Mouse (Mus musculus): Measurements from ENCODE around the gene Anks3. TPM values are rescaled to one million over a fixed set of nuclear protein-coding genes. Genes with fewer than 3 reads are reported as not detected.
A peak's percentile ranks its signal among the peaks of the same experiment; 100 is the strongest.

Anks3 gene
- polyA plus RNA-seq, 1 experiment from 2014 or later, result 64.0 TPM

DNA sequence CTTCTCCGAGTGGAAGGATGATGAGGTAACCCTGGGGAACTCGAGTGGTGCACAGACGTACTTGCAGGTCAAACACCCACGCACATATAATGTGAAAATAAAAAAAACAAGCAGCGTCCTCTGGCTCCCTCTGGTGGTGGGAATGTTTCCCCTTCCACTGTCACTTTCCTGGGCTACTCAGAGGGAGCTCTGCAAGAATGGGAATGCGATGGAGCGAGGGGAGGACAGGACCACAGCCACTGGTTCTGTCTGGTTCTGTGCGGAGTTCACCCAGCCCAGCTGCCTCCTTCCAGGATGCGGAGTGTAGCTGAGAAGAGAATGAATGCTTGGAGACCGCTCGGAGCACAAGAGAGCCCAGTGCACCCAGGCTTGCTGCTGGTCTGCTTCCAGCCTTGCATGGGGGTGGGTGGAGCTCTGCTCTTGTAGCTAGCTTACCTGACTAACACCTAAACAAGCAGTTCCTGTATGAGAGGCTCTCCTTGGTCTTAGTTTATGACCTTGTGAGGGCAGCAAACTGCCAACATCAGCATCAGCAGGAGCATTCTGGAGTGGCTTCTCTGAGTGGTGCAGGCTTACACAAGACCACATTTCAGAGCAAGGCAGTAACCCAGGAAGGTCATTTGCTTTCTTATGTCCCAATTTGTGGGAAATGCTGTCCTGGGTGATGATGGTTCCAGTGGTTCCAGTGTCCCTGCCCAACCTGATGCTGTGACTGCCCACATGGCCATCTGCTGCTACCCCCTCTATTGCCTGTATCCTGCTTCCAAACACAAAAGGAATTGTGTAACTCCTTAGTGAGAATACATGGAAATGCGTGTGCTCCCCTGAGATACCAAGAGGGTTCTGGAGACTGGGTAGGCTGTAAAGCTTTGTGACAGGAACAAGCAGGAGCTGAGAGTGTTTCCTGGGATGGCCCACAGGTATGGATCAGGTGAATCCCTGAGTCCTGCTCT is 49.9 kb downstream of the Anks3 start:
- Histone ChIP-seq H3K27me3 (no peaks in the 10 kb centered on the region), H3K9me3 (no peaks in the 10 kb centered on the region), H3K4me1 (replicated peaks) (peaks cover 5% of the 10 kb centered on the region), H3K9ac (no peak overlapping the region), H3K36me3 (peaks cover 92% of the 10 kb centered on the region), H3K4me3 (no peak overlapping the region), H3K4me2 (no peak overlapping the region), H3K27ac (replicated peaks) (peak overlapping the region; percentile 55)
- WGBS, result 39% methylated on average over 12 of the region's 12 CpGs
- peak; percentile 54; the same call in 1 of the 2 replicates for ATAC-seq (ENCODE audit: low read depth)

DNA sequence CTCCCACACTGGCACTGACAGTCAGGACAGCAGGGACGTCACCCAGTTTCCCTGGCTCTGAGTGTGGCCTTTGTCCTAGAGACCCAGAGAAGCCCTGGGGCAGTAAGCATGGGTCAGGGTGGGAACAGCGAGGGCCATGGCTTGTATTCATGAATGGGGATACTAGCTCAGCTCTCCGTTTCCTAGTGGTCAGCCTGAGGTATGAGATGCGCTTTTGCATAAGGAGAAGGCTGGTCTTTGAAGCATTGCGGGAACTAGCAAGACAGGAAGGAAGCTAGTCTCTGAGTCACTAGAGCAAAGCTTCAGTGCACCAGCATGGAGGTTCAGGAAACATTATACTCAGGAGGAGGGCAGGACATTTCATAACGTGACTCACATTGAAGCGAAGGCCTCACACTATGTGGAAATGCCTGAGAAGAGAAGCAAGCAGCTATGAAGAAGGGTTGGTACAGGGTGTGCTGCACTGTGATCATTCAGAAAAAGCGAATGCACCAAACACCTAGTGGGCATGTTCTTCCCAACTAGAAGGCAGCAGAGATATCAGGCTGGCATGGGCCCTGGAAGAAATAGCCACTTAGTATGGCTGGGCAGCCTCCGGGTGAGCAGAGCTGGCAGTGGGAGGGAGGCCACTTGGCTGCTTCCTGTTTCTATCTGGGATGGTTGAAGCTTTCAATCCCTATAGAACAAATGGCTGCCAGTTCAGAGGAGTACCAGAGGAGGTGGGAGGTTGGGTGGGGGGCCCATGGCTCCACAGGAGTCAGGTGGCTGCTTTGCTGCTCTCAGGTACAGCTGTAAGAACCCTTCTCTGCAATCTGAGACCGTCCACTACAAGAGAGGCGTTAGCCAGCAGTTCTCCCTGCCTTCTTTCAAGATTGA is 50.9 kb downstream of the Anks3 start:
- Histone ChIP-seq H3K9me3 (no peaks in the 10 kb centered on the region), H3K36me3 (peaks cover 92% of the 10 kb centered on the region), H3K4me3 (no peak overlapping the region), H3K4me2 (no peak overlapping the region), H3K4me1 (replicated peaks) (peaks cover 5% of the 10 kb centered on the region), H3K27me3 (no peaks in the 10 kb centered on the region), H3K27ac (replicated peaks) (peak overlapping the region; percentile 55), H3K9ac (no peak overlapping the region)
- 73% methylated on average over 11 of the region's 11 CpGs for WGBS
- ATAC-seq (ENCODE audit: low read depth), result peak; percentile 28; the same call in 1 of the 2 replicates

GRCm38 (mm10) chr16:4912074-4912648 is 51.8 kb downstream of the Anks3 start:
- ATAC-seq (ENCODE audit: low read depth), result no peak
- Histone ChIP-seq H3K27ac (replicated peaks) (0 out of 2 replicates have a peak overlapping the region, but pooled peaks have one; percentile 55), H3K4me3 (no peak overlapping the region), H3K36me3 (peaks cover 83% of the 10 kb centered on the region), H3K9ac (no peak overlapping the region), H3K9me3 (no peaks in the 10 kb centered on the region), H3K4me1 (replicated peaks) (peaks cover 5% of the 10 kb centered on the region), H3K4me2 (no peak overlapping the region), H3K27me3 (no peaks in the 10 kb centered on the region)
- 76% methylated on average over 10 of the region's 10 CpGs for WGBS

GRCm38 (mm10) chr16:4910758-4911157 is 53.2 kb downstream of the Anks3 start:
- Histone ChIP-seq H3K9ac (no peak overlapping the region), H3K27me3 (no peaks in the 10 kb centered on the region), H3K4me2 (no peak overlapping the region), H3K9me3 (no peaks in the 10 kb centered on the region), H3K27ac (replicated peaks) (no peak overlapping the region), H3K4me1 (replicated peaks) (peaks cover 5% of the 10 kb centered on the region), H3K4me3 (no peak overlapping the region), H3K36me3 (peaks cover 69% of the 10 kb centered on the region)
- 93% methylated on average over 8 of the region's 8 CpGs for WGBS
- ATAC-seq (ENCODE audit: low read depth), result no peak

- Histone ChIP-seq H3K27ac (replicated peaks) (no peak overlapping the region), H3K36me3 (peaks cover 61% of the 10 kb centered on the region), H3K4me2 (no peak overlapping the region), H3K9me3 (no peaks in the 10 kb centered on the region), H3K4me1 (replicated peaks) (peaks cover 8% of the 10 kb centered on the region), H3K27me3 (no peaks in the 10 kb centered on the region), H3K9ac (no peak overlapping the region), H3K4me3 (no peak overlapping the region)
- WGBS, result 97% methylated on average over 2 of the region's 2 CpGs
- ATAC-seq (ENCODE audit: low read depth), result no peak
Measured at GRCm38 (mm10) chr16:4909745-4910144, 54.3 kb downstream of the Anks3 start.

- no peaks in the 10 kb centered on the region for H3K27me3 ChIP-seq
- H3K9me3 ChIP-seq, result no peaks in the 10 kb centered on the region
- no peak overlapping the region for H3K27ac ChIP-seq (replicated peaks)
- no peak for ATAC-seq (ENCODE audit: low read depth)
- no peak overlapping the region for H3K4me2 ChIP-seq
- peaks cover 47% of the 10 kb centered on the region for H3K36me3 ChIP-seq
- H3K4me3 ChIP-seq, result no peak overlapping the region
- H3K9ac ChIP-seq, result no peak overlapping the region
- H3K4me1 ChIP-seq (replicated peaks), result peaks cover 7% of the 10 kb centered on the region; the same call in 1 of the 2 replicates
- 56% methylated on average over 5 of the region's 5 CpGs for WGBS
Measured at GRCm38 (mm10) chr16:4907972-4908371, 56.0 kb downstream of the Anks3 start.

- no peak overlapping the region for H3K9ac ChIP-seq
- 75% methylated on average over 2 of the region's 2 CpGs for WGBS
- no peak overlapping the region for H3K27ac ChIP-seq (replicated peaks)
- peaks cover 7% of the 10 kb centered on the region; the same call in 1 of the 2 replicates for H3K4me1 ChIP-seq (replicated peaks)
- no peak for ATAC-seq (ENCODE audit: low read depth)
- H3K36me3 ChIP-seq, result peaks cover 41% of the 10 kb centered on the region
- H3K4me2 ChIP-seq, result no peak overlapping the region
- no peaks in the 10 kb centered on the region for H3K27me3 ChIP-seq
- H3K4me3 ChIP-seq, result no peak overlapping the region
- no peaks in the 10 kb centered on the region for H3K9me3 ChIP-seq
Measured at GRCm38 (mm10) chr16:4907386-4907785, 56.6 kb downstream of the Anks3 start.

GRCm38 (mm10) chr16:4906559-4906958 is 57.4 kb downstream of the Anks3 start:
- peaks cover 32% of the 10 kb centered on the region for H3K36me3 ChIP-seq
- H3K4me1 ChIP-seq (replicated peaks), result peaks cover 11% of the 10 kb centered on the region
- no peaks in the 10 kb centered on the region for H3K9me3 ChIP-seq
- ATAC-seq (ENCODE audit: low read depth), result no peak
- H3K27ac ChIP-seq (replicated peaks), result no peak overlapping the region
- H3K4me3 ChIP-seq, result no peak overlapping the region
- H3K4me2 ChIP-seq, result no peak overlapping the region
- H3K9ac ChIP-seq, result no peak overlapping the region
- no peaks in the 10 kb centered on the region for H3K27me3 ChIP-seq

DNA sequence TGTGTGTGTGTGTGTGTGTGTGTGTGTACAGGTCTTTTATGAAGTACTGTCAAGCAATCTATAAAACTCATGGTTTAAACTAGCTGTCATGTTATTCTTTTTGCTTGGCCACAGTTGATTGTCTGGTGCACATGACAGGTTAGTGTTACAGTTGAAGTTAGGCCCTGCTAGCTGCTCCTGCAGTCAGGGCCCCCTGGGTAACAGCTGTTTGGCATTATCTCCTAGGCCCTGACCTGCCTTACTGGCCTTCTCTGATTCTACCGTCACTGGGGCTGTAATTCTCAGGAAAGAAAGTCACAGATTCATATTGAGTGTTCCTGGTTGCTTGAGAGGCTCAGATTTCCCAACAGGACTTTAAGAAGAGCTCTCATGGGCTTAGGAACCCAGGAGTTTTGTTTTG is 58.4 kb downstream of the Anks3 start:
- no peaks in the 10 kb centered on the region for H3K27me3 ChIP-seq
- no peak overlapping the region for H3K4me3 ChIP-seq
- no peak for ATAC-seq (ENCODE audit: low read depth)
- H3K4me1 ChIP-seq (replicated peaks), result peaks cover 18% of the 10 kb centered on the region
- no peaks in the 10 kb centered on the region for H3K9me3 ChIP-seq
- H3K9ac ChIP-seq, result no peak overlapping the region
- WGBS, result 60% methylated on average over 1 of the region's 1 CpGs
- H3K4me2 ChIP-seq, result no peak overlapping the region
- H3K27ac ChIP-seq (replicated peaks), result no peak overlapping the region
- peaks cover 23% of the 10 kb centered on the region for H3K36me3 ChIP-seq

DNA sequence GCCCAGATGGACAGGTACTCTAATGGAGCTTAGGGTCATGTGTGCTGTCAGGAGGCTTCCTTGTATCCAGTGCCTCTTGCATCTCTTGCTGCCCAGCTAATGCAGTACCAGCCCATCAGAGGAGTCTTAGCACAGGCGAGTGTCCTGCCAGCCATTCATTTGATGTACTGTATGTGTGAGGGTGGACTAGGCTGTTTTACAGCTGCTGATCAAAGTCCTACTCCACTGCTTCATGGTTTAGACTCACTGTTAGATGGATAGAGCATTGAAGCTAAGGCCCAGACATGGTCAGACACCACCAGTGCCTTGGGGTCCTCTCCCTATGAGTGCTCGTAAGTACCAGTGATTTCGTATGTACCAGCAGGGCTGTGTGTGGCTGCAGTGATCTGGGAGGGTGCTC is 59.1 kb downstream of the Anks3 start:
- ATAC-seq (ENCODE audit: low read depth), result no peak
- Histone ChIP-seq H3K4me1 (replicated peaks) (peaks cover 18% of the 10 kb centered on the region), H3K27me3 (no peaks in the 10 kb centered on the region), H3K4me3 (no peak overlapping the region), H3K9ac (no peak overlapping the region), H3K4me2 (no peak overlapping the region), H3K36me3 (peaks cover 17% of the 10 kb centered on the region), H3K27ac (replicated peaks) (no peak overlapping the region), H3K9me3 (no peaks in the 10 kb centered on the region)
- 81% methylated on average over 3 of the region's 3 CpGs for WGBS

DNA sequence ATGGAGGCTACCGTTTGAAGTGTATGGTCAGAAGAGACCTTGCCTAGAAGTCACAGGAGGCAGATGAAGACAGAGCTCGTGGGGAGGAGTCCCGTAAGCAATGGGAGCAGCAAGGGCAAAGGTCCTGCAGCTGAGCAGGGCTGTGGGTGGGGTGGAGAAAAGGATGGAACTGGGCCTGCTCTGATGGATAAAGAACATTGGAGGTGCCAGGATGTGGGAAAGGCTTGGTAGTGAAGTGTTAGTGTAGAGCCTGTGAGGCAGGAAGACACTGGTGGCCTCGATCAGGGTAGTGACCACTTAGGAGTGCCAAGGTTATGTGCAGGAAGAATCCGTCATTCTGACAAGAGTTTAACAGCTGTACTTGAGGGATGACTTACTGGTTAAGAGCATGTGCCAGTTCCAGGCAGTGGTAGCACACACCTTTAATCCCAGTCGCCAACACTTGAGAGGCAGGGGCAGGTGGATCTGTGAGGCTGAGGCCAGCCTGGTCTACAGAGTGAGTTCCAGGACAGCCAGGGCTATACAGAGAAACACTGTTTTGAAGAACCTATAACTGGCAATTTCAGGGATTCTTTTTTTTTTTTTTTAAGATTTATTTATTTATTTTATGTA is 60.4 kb downstream of the Anks3 start:
- H3K9me3 ChIP-seq, result no peaks in the 10 kb centered on the region
- H3K9ac ChIP-seq, result no peak overlapping the region
- H3K4me2 ChIP-seq, result no peak overlapping the region
- H3K36me3 ChIP-seq, result peaks cover 4% of the 10 kb centered on the region; the same call in 1 of the 2 replicates
- WGBS, result 87% methylated on average over 6 of the region's 6 CpGs
- no peak overlapping the region for H3K4me3 ChIP-seq
- peaks cover 18% of the 10 kb centered on the region for H3K4me1 ChIP-seq (replicated peaks)
- H3K27me3 ChIP-seq, result no peaks in the 10 kb centered on the region
- no peak overlapping the region for H3K27ac ChIP-seq (replicated peaks)
- no peak for ATAC-seq (ENCODE audit: low read depth)
